Mouse (Mus musculus): ENCODE data around the gene D930007J09Rik.

D930007J09Rik gene

GRCm38 (mm10) chr13:32819926-32820325 is 17.3 kb upstream of the D930007J09Rik start:
- DNase-seq (ENCODE audit: low read depth, low spot score), result no peak

GRCm38 (mm10) chr13:32819241-32819640 is 16.6 kb upstream of the D930007J09Rik start:
- peak; percentile 38 for DNase-seq (ENCODE audit: low read depth, low spot score)

- no peak for DNase-seq (ENCODE audit: low read depth, low spot score)
Measured at GRCm38 (mm10) chr13:32807624-32808023, 5.0 kb upstream of the D930007J09Rik start.

GRCm38 (mm10) chr13:32806820-32807219 is 4.2 kb upstream of the D930007J09Rik start:
- no peak for DNase-seq (ENCODE audit: low read depth, low spot score)

- DNase-seq (ENCODE audit: low read depth, low spot score), result no peak
Measured at GRCm38 (mm10) chr13:32803701-32804345, 1.2 kb upstream of the D930007J09Rik start.

- peak; percentile 98 for DNase-seq (ENCODE audit: low read depth, low spot score)
Measured at GRCm38 (mm10) chr13:32801693-32802221, 892 bp downstream of the D930007J09Rik start, which contains the start of gene Wrnip1. Gene Wrnip1 (plus strand): TSS chr13:32802038.

GRCm38 (mm10) chr13:32800859-32801258 is 1.8 kb downstream of the D930007J09Rik start:
- DNase-seq (ENCODE audit: low read depth, low spot score), result no peak

- DNase-seq (ENCODE audit: low read depth, low spot score), result no peak
Measured at GRCm38 (mm10) chr13:32799131-32799530, 3.5 kb downstream of the D930007J09Rik start.

- no peak for DNase-seq (ENCODE audit: low read depth, low spot score)
Measured at GRCm38 (mm10) chr13:32797085-32797484, 5.6 kb downstream of the D930007J09Rik start.

- DNase-seq (ENCODE audit: low read depth, low spot score), result no peak
Measured at GRCm38 (mm10) chr13:32795166-32795565, 7.5 kb downstream of the D930007J09Rik start.

GRCm38 (mm10) chr13:32794619-32795018 is 8.0 kb downstream of the D930007J09Rik start:
- peak; percentile 97 for DNase-seq (ENCODE audit: low read depth, low spot score)

GRCm38 (mm10) chr13:32789781-32790180 is 12.9 kb downstream of the D930007J09Rik start:
- peak; percentile 80 for DNase-seq (ENCODE audit: low read depth, low spot score)

- DNase-seq (ENCODE audit: low read depth, low spot score), result peak; percentile 70
Measured at GRCm38 (mm10) chr13:32787584-32787983, 15.1 kb downstream of the D930007J09Rik start.

GRCm38 (mm10) chr13:32783816-32784215 is 18.8 kb downstream of the D930007J09Rik start, which contains the start of gene Mylk4:
Gene Mylk4 (minus strand): TSS chr13:32783954.
- peak; percentile 92 for DNase-seq (ENCODE audit: low read depth, low spot score)

GRCm38 (mm10) chr13:32783055-32783454 is 19.6 kb downstream of the D930007J09Rik start:
- DNase-seq (ENCODE audit: low read depth, low spot score), result no peak

- DNase-seq (ENCODE audit: low read depth, low spot score), result no peak
Measured at GRCm38 (mm10) chr13:32778861-32779260, 23.8 kb downstream of the D930007J09Rik start.

- peak; percentile 75 for DNase-seq (ENCODE audit: low read depth, low spot score)
Measured at GRCm38 (mm10) chr13:32776350-32776749, 26.3 kb downstream of the D930007J09Rik start.

GRCm38 (mm10) chr13:32775889-32776288 is 26.8 kb downstream of the D930007J09Rik start:
- DNase-seq (ENCODE audit: low read depth, low spot score), result peak; percentile 73

GRCm38 (mm10) chr13:32769960-32770359 is 32.7 kb downstream of the D930007J09Rik start:
- DNase-seq (ENCODE audit: low read depth, low spot score), result no peak

GRCm38 (mm10) chr13:32768104-32768503 is 34.5 kb downstream of the D930007J09Rik start:
- DNase-seq (ENCODE audit: low read depth, low spot score), result no peak

GRCm38 (mm10) chr13:32764448-32764847 is 38.2 kb downstream of the D930007J09Rik start:
- DNase-seq (ENCODE audit: low read depth, low spot score), result peak; percentile 98

GRCm38 (mm10) chr13:32763141-32763540 is 39.5 kb downstream of the D930007J09Rik start:
- peak; percentile 93 for DNase-seq (ENCODE audit: low read depth, low spot score)

- no peak for DNase-seq (ENCODE audit: low read depth, low spot score)
Measured at GRCm38 (mm10) chr13:32760795-32761194, 41.9 kb downstream of the D930007J09Rik start.

Data from skeletal muscle tissue, adult 2 months (tissue).